Mouse (Mus musculus) MEL (cell line): ENCODE results near the gene Ttyh2.

ENCODE experiments used
- CHD2 ChIP-seq: IDR thresholded peaks from 2 replicates; pipeline ENCODE4 v1.6.1; 2011; ENCODE audit warnings: low read length, improper control_type of control experiment
- CTCF ChIP-seq, 3 experiments: IDR thresholded peaks in 2 of 3; conservative IDR thresholded peaks in 1 of 3; 2 replicates each; pipeline ENCODE4 v1.5.1; 2011 to 2012; ENCODE audit warnings: low read length in 3 of 3, low read depth in 2 of 3, mild to moderate bottlenecking in 2 of 3, improper control_type of control experiment in 1 of 3, inconsistent platforms in 1 of 3, mixed read lengths in 1 of 3, moderate library complexity in 1 of 3; ENCODE audit not compliant: control insufficient read depth in 1 of 3, insufficient read depth in 1 of 3, poor library complexity in 1 of 3, severe bottlenecking in 1 of 3
- GATA1 ChIP-seq: IDR thresholded peaks from 2 replicates; pipeline ENCODE4 v1.6.1; 2011; ENCODE audit warnings: low read depth, low read length, improper control_type of control experiment
- MAZ ChIP-seq: IDR thresholded peaks from 2 replicates; pipeline ENCODE4 v1.6.1; 2012; ENCODE audit warnings: low read depth, mild to moderate bottlenecking, inconsistent platforms, low read length, improper control_type of control experiment
- NRF1 ChIP-seq: IDR thresholded peaks from 2 replicates; pipeline ENCODE4 v1.6.1; 2014; ENCODE audit warnings: low read depth, mild to moderate bottlenecking, inconsistent platforms, low read length, improper control_type of control experiment, moderate library complexity; ENCODE audit not compliant: poor library complexity, insufficient read depth, severe bottlenecking
- POLR2A ChIP-seq, 2 experiments: IDR thresholded peaks; 2 replicates each; pipeline ENCODE4 v1.6.1; 2011 to 2012; ENCODE audit warnings: low read length in 2 of 2, mild to moderate bottlenecking in 2 of 2, control low read depth in 1 of 2, improper control_type of control experiment in 1 of 2, low read depth in 1 of 2, moderate library complexity in 1 of 2; ENCODE audit not compliant: control insufficient read depth in 1 of 2, insufficient read depth in 1 of 2, poor library complexity in 1 of 2
- USF1 ChIP-seq: IDR thresholded peaks from 2 replicates; pipeline ENCODE4 v1.6.1; 2014; ENCODE audit warnings: low read depth, mild to moderate bottlenecking, inconsistent platforms, low read length, improper control_type of control experiment, moderate library complexity
- ZMIZ1 ChIP-seq: IDR thresholded peaks from 2 replicates; pipeline ENCODE4 v1.6.1; 2012; ENCODE audit warnings: low read depth, mild to moderate bottlenecking, inconsistent platforms, low read length, improper control_type of control experiment, moderate library complexity

- TF ChIP-seq CHD2 (no peak), ZMIZ1 (no peak), CTCF (IDR thresholded peaks at IDR 0.05 in 2 of 3, conservative IDR thresholded peaks at IDR 0.05 in 1 of 3; ENCODE audit: control insufficient read depth in 1 of 3, insufficient read depth in 1 of 3, low read depth in 2 of 3, low read length in 3 of 3, poor library complexity in 1 of 3, severe bottlenecking in 1 of 3) (no peak), USF1 (no peak), POLR2A (IDR thresholded peaks at IDR 0.05; ENCODE audit: control insufficient read depth in 1 of 2, insufficient read depth in 1 of 2, low read depth in 1 of 2, low read length in 2 of 2, poor library complexity in 1 of 2) (no peak), NRF1 (no peak), GATA1 (no peak), MAZ (no peak)
Observed at GRCm38 (mm10) chr11:114698496-114698895, 23.3 kb downstream of the Ttyh2 start.
